Mouse (Mus musculus): ENCODE data around the gene Gm26558.

DNA sequence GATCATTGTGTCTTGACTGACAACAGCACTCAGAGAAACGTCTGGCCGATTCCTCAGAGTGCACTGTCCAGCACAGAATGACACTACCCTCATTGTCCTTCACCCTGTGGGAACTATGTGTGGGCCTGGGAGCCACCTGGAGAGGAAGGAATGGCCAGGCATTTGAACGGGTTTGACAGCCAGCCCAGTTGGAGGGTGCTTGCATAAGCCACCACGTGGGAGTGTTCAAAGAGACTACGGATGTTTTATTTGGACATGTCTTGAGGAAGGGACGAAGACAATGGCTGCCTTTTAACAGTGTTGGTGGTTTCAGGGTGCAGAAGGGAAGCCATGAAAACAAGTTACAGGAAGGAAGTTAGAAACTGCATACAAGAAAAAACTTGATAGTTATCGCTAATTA lies 36.1 kb downstream of the Gm26558 start:
- TF ChIP-seq POLR2A (IDR thresholded peaks at IDR 0.05; ENCODE audit: control insufficient read depth in 1 of 2, insufficient read depth in 1 of 2, low read depth in 1 of 2, low read length in 2 of 2, poor library complexity in 1 of 2) (no peak), CTCF (IDR thresholded peaks at IDR 0.05 in 2 of 3, conservative IDR thresholded peaks at IDR 0.05 in 1 of 3; ENCODE audit: control insufficient read depth in 1 of 3, insufficient read depth in 1 of 3, low read depth in 2 of 3, low read length in 3 of 3, poor library complexity in 1 of 3, severe bottlenecking in 1 of 3) (no peak), MAX (IDR thresholded peaks at IDR 0.05; ENCODE audit: low read length) (no peak)
